Mouse (Mus musculus): ENCODE measurements at regions not wholly inside any gene's neighbourhood (a gene's known extent, or its start where the extent isn't known, plus 50 kb on each side); places are given as distances from the start of the nearest gene placed in this dataset.

DNA sequence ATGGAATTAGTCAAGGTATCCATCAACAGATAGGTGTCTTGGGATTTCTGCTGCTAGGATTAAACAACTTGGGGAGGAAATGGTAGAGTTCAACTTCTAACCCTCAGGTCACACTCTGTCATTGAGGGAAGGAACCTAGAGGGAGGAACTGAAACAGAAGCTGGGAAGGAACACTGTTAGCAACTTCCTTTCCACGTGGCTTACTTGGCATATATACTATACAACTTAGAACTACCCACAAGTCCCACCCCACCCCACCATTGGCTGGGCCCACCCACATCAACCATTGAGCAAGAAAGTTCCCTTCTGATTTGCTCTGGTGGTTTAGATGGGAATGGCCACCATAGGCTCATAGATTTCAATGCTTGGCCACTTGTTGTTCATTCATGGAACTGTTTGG, 251.8 kb upstream of the Arid1b start:
- no peak for ATAC-seq (replicated peaks; ENCODE audit: low FRiP score, poor library complexity, severe bottlenecking)

- no peak for ATAC-seq (replicated peaks; ENCODE audit: low FRiP score, poor library complexity, severe bottlenecking)
Observed at GRCm38 (mm10) chr17:4762956-4763355, 231.2 kb upstream of the Arid1b start.

DNA sequence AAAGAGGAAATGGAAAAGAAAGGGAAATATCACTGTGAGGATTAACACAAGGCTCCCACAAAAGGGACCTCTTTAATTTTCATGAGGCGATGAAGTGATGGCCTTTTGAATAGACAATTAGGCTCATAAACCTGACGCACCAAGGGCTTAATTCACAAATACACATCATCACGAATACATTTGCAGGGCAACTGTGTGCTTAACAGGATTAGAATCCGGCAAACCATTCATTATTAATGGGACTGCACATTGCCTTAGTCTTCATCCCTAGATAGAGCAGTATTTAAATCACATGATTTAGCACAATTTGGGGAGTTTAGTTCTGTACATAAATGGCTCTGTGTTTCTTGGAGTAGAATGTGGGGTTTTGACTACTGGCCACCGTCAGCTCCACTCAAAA, 228.4 kb upstream of the Arid1b start:
- no peak for ATAC-seq (replicated peaks; ENCODE audit: low FRiP score, poor library complexity, severe bottlenecking)

GRCm38 (mm10) chr17:4767947-4768522, 226.1 kb upstream of the Arid1b start:
- no peak for ATAC-seq (replicated peaks; ENCODE audit: low FRiP score, poor library complexity, severe bottlenecking)

DNA sequence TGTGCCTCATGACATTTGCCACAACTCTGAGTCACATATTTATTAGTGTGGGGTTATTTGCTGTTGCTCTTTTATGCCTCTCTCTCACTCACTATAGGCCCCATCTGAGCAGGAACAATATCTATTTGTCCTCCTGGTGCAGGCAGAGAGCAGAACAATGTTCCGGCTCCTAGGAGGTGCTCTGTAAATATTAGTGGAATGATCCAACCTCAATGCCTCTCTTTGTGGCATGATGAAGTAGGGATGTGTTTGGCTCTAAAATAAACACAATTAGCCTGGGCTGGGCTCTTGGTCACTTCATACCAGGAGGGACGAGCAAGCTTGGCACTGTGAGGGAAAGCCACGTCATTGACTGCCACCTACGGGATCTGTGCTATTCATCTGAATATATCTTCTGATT, 224.8 kb upstream of the Arid1b start:
- ATAC-seq (replicated peaks; ENCODE audit: low FRiP score, poor library complexity, severe bottlenecking) = no peak

DNA sequence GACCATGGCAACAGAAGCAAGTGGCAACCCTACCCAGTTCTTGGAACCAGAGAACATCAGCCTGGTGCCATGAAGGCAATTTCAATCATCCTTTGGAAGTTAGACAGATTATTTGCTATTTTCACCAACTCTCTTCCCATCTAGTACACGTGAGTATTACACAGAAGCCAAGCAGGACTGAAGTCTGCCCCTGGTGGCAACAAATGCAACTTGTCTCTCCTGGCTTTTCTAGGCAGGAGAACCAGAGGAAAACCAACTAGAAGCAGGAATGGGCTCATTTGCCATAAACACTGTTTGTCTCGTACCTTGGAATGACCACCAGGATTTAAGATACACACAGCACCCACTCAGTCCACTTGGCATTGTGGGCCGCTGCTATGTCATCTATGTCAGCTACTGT, 224.1 kb upstream of the Arid1b start:
- ATAC-seq (replicated peaks; ENCODE audit: low FRiP score, poor library complexity, severe bottlenecking) = no peak

DNA sequence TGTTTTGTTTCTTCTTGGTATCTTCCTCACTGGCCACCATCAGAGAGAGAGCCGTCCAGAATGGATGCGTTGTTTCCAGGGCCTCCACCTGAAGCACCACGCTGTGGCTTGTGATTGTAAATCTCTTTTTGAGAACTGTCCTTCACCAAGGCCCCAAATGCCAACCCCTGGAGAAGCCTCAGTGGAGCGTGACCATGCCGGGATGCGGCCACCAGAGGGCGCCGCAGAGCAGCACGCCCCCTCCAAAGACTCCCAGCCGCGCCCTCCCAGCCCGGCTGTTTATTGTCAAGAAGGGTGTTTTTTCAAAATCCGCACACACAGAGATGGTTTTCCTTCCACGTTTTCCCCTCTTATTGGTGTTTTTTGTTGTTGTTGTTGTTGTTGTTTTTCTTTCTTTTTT, 216.0 kb upstream of the Arid1b start:
- ATAC-seq (replicated peaks; ENCODE audit: low FRiP score, poor library complexity, severe bottlenecking) = peak; percentile 80

GRCm38 (mm10) chr17:4779017-4779416, 215.1 kb upstream of the Arid1b start:
- no peak for ATAC-seq (replicated peaks; ENCODE audit: low FRiP score, poor library complexity, severe bottlenecking)

- ATAC-seq (replicated peaks; ENCODE audit: low FRiP score, poor library complexity, severe bottlenecking) = no peak
Observed at GRCm38 (mm10) chr17:4781586-4781985, 212.5 kb upstream of the Arid1b start.

- ATAC-seq (replicated peaks; ENCODE audit: low FRiP score, poor library complexity, severe bottlenecking) = no peak
Observed at GRCm38 (mm10) chr17:4784296-4784695, 209.8 kb upstream of the Arid1b start.

DNA sequence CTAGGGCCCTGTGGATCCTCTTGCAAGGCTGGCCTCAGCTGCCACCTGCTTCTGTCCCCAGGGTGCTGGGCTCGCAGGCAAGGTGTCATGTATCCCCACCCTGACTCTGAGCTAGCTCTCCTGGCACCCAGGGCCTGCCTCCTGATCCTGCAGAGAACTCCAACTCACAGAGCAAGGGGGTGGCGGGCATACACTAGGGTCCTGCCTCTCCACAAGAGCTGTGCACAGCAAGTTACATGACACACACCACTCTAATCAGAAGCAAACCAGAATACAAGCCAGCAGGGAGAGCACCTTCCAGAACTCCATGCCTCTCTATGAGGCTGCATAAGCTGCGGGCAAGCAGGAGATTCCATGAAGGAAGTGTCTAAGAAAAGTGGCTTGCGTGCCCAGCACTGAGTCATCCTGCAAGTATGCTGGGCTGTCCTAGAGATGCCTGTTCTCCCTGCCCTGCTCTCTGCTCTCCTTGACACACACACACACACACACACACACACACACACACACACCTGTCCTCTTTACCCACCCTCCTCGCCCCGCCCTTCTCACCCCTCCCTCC, 208.8 kb upstream of the Arid1b start:
- no peak for ATAC-seq (replicated peaks; ENCODE audit: low FRiP score, poor library complexity, severe bottlenecking)

GRCm38 (mm10) chr17:4786524-4786923, 207.6 kb upstream of the Arid1b start:
- no peak for ATAC-seq (replicated peaks; ENCODE audit: low FRiP score, poor library complexity, severe bottlenecking)

DNA sequence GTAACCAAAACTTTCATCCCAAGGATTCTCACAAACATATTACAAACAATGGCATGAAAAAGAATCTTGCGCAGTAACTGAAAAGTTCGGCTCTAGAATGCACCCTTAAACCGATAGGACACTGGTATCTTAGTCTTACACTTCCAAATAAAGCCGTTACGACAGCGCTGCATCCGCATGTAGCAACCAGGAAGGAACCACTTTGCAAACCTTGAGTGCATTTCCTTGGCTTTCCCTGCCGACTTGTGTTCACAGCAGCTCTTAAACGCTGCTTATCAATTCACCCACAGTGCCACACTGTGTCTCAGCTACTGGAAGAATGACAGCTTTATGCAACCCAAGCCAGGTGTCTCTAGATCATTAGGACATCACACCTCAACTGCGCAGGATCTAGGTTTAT, 202.3 kb upstream of the Arid1b start:
- ATAC-seq (replicated peaks; ENCODE audit: low FRiP score, poor library complexity, severe bottlenecking) = no peak

DNA sequence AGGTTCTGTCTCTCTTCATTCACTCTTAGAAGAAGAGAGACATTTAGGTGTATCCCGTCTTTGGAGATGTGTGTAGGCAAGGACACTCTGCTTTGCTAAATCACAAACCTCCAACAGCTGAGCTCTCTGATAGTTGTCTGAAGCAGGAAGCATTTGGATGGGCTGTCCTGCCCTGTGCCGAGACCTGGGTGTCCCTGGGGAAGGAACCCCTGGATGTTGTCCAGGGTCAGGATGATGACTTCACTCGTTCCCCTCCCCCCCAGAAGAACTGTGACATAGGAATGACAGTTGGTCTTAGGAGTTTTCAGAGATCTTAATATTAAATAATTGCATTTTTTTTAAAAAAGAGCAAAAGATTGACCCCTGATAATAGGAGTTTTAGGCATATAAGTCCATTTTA, 197.9 kb upstream of the Arid1b start:
- ATAC-seq (replicated peaks; ENCODE audit: low FRiP score, poor library complexity, severe bottlenecking) = no peak

DNA sequence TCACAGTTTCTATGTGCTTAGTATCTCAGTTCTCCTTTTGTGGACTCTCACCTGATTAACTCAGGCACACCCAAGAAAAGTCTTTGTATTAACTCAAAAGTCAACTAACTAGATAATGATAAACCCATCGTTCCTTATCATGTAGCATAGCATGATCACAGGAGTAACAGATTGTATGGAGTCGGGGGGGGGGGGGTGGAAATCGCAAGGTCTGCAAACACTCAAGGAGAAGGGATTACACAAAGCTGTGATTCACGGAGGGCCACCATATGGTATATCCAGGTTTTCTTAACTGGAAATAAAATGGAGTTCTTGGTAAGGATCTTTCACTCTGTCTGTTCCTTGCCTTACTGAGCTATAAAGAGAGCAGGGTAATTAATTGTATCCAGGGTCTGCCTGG, 190.1 kb upstream of the Arid1b start:
- ATAC-seq (replicated peaks; ENCODE audit: low FRiP score, poor library complexity, severe bottlenecking) = no peak

- no peak for ATAC-seq (replicated peaks; ENCODE audit: low FRiP score, poor library complexity, severe bottlenecking)
Observed at GRCm38 (mm10) chr17:4806051-4806450, 188.1 kb upstream of the Arid1b start.

DNA sequence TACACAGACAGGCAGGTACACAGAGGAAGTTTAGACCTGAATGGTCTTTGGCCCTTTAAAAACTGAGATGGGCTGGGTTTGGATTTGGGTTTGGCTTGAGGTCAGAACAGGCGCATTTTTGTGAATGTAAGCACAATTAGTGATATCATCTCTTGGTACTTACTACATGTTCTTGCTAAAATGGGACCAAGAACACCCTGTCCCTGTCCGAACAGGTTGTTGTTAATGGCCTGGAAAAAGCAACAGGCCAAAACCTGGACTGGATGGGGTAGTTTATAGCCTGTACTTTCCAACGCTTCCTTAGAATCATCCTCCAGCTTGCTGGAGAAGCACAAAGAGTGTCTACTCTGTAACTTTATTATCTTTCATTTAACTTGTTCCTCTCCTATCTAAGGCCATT, 185.2 kb upstream of the Arid1b start:
- ATAC-seq (replicated peaks; ENCODE audit: low FRiP score, poor library complexity, severe bottlenecking) = no peak

GRCm38 (mm10) chr17:4813232-4813631, 180.9 kb upstream of the Arid1b start:
- no peak for ATAC-seq (replicated peaks; ENCODE audit: low FRiP score, poor library complexity, severe bottlenecking)

DNA sequence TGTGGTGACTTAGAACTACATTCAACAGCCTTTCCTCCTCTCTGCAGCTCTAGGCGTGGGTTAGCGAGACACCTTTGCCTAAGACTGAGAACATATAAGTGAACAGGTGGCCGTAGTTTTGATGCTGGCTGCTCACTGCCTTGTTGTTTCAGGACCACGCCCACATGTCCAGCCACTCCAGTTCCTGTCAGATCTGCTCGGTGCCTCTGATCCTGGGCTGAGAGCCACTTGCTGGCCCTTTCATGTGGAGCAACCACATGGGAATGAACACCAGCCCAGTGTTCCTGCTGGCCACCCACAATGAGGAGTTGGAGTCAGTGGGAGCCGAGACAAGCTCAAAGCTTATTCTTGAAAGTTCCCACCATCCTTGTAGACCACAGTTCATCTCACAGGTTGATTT, 180.5 kb upstream of the Arid1b start:
- no peak for ATAC-seq (replicated peaks; ENCODE audit: low FRiP score, poor library complexity, severe bottlenecking)

- ATAC-seq (replicated peaks; ENCODE audit: low FRiP score, poor library complexity, severe bottlenecking) = no peak
Observed at GRCm38 (mm10) chr17:4825221-4825895, 168.8 kb upstream of the Arid1b start.

- no peak for ATAC-seq (replicated peaks; ENCODE audit: low FRiP score, poor library complexity, severe bottlenecking)
Observed at GRCm38 (mm10) chr17:4834065-4834464, 160.1 kb upstream of the Arid1b start.

DNA sequence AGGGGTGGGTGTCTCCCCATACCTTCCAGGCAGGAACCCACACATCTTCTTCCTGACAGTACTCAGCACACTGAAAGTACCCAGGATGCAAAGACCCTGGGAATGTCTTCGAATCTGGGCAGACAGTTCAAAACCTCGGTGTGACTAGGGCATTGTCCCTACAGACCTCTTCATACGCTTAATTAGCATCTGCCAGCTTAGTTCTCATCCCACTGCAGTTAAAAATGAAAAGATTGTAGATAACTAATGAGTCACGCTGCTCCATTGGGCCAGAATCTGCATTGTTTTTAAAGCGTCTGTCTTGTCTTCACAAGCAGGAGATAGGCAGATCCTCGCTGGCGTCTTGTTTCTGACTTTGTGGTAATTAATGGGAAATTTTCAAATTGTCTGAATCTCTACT, 159.6 kb upstream of the Arid1b start:
- ATAC-seq (replicated peaks; ENCODE audit: low FRiP score, poor library complexity, severe bottlenecking) = no peak
